Mouse (Mus musculus) c-Kit-negative CD71-positive TER-119-positive erythroid progenitor cells, embryonic 14.5 days (primary cell): ENCODE data around the gene Ppib.
A peak's percentile ranks its signal among the peaks of the same experiment; 100 is the strongest.

ENCODE experiments used
- DNase-seq: peaks from one replicate; pipeline ENCODE4 v3.0.0-alpha.2; 2013; ENCODE audit warnings: low read depth, low spot score

Ppib gene

DNA sequence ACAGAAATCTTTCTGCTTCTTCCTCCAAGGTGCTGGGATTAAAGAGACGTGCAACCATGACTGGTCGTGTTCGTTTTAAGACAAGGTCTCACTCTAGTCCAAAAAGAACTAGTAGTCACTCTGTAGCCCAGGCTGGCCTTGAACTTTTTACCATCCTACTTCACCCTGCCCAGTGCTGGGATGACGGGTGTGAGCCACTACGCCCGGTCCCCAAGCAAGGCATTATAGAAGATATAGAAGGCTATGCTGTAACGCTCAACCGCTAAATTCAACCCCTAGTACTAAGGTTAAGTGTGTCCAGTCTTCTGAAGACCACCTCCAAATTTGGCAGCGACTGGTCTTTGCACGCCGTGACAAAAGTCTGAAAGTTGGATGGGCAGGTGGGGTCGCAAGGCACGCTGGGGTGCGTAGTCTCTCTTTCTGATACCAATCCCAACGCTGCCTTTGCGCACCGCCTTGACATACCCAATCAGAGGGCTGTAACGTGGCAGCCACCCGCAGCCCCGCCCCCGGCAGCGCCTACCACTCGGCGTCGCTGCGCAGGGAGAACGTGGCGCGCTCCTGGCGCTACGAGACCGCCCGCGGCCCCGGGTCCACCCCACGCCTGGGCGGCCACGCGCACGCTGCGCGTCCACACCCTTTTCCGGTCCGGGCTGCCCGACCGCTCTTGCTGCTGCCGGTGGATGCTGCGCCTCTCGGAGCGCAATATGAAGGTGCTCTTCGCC is at the start of gene Ppib:
Gene Ppib (plus strand): TSS at position 640 of the 725 bp plus-strand sequence.
- DNase-seq = peak; percentile 93

GRCm38 (mm10) chr9:66020601-66021000 is 39.4 kb upstream of the Ppib start:
- no peak for DNase-seq

GRCm38 (mm10) chr9:66038082-66038481 is 21.9 kb upstream of the Ppib start:
- no peak for DNase-seq

DNA sequence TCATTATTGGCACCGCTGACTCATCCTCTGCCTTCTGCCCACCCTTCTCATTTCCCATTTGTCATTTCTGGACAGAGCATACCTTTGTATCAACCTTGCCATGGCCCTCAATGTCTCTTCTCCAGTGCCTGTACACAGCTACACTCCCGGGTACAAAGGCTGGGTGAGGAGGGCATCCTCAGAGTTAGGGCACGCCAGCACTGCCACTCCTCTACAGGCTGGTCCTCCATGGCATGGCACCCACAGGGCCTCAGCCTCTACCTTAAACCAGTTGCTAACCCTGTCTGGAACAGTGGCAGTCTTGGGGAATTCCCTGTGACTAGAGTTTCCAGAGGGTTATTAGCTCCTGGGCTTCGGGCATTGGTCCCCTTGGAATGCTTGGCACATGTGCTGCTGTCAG is 21.4 kb upstream of the Ppib start:
- no peak for DNase-seq

- no peak for DNase-seq
These were observed 20.7 kb upstream of the Ppib start for GRCm38 (mm10) chr9:66039290-66039689.

GRCm38 (mm10) chr9:66040801-66041200 is 19.2 kb upstream of the Ppib start:
- no peak for DNase-seq

DNA sequence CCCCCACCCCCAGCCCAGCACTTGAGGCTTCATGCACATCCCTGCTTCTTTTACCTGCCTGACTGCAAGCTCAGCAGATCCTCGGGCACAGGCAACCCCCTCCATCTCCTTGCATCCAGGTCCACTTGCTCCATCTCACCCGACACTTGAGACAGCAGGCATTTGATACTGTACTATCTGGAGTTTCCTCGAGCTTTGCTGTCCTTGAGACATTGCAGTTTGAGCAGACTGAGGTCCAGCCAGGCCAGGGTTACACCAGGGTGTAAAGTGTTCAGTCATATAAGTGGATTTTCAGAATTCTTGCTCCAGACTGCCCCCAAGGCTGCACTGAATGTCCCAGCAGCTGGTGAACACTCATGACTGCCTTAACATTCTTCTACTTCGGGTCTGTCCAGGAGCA is 17.7 kb upstream of the Ppib start:
- no peak for DNase-seq

GRCm38 (mm10) chr9:66043241-66043640 is 16.8 kb upstream of the Ppib start:
- DNase-seq = no peak

DNA sequence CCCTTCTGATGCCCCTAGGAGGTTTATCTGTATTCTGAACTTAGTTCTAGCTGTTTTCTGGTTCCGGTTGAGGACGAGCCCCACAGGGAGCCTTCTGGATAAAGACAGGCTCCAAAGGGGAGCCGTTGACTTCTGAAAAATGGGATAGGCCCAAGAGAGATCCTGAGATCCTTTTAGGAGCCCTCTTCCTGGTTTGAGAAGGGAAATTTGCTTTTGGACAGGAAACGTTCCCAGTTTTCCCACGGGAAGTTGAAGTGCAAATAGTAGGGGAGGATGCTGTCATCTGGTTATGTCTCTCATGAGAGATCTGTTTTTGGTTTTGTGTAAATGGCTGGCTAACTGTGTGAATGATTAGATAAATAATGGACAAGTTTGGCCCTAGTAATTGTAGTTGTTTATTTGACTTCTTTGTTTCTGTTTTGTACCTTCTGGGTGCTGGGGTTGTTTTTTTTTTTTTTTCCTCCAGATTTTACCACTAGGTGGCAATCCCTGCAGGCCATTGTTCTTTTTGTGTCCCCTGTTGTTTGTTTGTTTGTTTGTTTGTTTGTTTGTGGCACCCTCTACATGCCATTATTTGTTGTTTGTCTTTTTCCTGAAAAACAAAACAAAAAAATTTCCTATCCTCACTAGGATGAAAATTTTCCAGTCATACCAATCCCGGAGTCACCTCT is 10.0 kb upstream of the Ppib start:
- DNase-seq = no peak

DNA sequence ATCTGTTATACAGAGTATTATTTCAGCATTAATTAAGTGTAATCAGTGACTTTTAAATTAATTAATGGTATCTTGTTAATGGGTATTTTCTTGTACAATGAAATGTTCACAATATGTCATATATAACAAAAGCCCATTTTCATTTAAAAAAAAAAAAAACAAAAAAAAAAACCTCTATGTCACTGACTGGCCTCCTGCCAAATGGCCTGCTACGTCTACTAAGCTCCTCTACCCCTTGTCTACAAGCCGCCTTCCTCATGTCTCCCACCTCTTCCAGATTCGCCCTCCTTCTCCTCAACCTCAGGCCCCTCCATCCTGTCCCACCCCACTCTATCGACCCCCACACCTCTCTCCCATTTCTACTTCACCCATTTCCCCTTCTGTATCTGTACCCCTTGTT is 8.5 kb upstream of the Ppib start:
- no peak for DNase-seq

DNA sequence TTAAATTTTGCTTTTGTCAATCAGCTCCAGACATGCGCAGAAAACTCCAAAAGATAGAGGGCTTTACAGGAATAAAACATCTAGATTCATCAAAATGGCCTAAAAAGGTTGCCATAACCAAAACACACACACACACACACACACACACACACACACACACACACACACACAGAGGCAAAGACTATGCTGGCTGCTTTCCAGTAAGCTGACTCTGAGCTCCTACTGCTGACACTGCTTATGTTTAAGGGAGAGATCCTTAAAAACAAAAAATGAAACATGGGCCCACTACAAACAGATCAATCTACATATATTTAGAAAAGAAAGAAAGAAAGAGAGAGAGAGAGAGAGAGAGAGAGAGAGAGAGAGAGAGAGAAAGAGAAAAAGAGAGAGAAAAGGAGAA is 7.3 kb upstream of the Ppib start:
- DNase-seq = no peak

DNA sequence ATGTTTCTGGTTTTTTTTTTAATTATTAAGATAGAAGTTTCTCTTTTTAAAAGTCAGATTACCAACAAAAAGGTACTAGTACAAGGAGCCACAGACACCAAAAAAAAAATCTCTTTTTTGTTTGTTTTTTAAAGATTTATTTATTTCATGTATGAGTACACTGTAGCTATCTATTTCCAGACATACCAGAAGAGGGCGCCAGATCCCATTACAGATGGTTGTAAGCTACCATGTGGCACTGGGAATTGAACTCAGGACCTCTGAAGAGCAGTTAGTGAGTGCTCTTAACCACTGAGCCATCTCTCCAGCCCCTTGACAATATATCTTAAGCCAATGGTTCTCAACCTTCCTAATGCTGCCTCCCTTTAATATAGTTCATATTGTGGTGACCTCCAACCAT is 6.4 kb upstream of the Ppib start:
- no peak for DNase-seq

DNA sequence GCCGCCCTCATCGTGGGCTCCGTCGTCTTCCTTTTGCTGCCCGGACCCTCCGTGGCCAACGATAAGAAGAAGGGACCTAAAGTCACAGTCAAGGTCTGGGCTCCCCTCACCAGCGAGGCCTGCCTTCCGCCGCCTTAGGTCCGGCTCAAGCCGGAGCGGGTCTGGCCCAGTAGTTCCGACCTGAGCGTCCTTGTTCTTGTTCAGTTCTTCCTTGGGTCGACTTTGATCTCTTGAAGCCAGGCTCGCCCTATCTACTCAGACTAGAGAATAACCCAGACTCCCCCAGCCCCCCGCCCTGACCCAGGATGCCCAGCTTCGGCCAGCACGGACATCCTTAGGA is 256 bp downstream of the Ppib start:
- no peak for DNase-seq

GRCm38 (mm10) chr9:66060986-66061385 is 964 bp downstream of the Ppib start:
- DNase-seq = no peak

- no peak for DNase-seq
These were observed 1.6 kb downstream of the Ppib start for GRCm38 (mm10) chr9:66061656-66062055.

- DNase-seq = no peak
These were observed 3.4 kb downstream of the Ppib start for GRCm38 (mm10) chr9:66063446-66063845.

GRCm38 (mm10) chr9:66064316-66064715 is 4.3 kb downstream of the Ppib start:
- DNase-seq = no peak

- DNase-seq = no peak
These were observed 6.8 kb downstream of the Ppib start for GRCm38 (mm10) chr9:66066791-66067190.

GRCm38 (mm10) chr9:66067542-66067941 is 7.5 kb downstream of the Ppib start:
- no peak for DNase-seq

DNA sequence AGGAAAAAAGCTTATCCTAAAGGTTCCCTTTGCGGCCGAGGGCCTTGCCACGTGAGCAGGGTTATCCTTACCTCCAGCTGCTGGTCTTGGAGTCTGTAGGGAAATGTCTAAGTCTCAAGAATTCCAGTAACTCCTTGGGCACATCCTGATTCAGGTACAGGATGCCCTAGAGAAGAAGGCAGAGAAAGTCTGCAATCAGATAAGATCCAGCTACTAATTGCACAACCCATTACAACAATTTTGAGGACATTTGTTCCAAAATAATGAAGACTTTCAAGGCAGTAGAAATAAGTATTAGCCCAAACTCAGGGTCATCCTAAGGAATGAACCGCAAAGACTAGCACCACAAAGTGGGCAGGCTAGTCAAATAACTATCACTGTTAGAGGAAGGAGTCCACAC is 8.0 kb downstream of the Ppib start:
- DNase-seq = no peak

DNA sequence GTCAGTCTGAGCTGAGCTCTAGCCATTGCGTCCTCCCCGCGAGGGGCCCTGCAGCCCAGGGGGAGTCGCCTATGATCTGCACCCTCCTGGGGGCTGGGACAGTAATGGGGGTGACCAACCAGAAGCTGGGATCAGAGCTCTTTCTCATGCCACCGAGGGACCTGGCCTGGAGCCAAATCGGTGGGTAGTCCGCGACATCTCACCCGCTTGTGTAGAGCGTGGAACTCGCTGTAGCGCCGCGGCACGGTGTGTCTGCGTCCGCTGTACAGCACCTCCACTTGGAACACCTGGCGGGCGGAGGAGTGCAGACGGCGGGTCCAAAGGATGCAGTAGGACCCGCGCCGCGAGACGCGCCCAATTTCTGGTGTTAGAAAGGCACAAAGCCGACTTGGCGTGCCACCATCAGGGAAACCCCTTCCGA is 9.0 kb downstream of the Ppib start:
- no peak for DNase-seq

- peak; percentile 97 for DNase-seq
These were observed 9.6 kb downstream of the Ppib start, which contains the start of gene Snx22 for GRCm38 (mm10) chr9:66069583-66069982. Gene Snx22, minus strand, starts transcription at chr9:66069719.

DNA sequence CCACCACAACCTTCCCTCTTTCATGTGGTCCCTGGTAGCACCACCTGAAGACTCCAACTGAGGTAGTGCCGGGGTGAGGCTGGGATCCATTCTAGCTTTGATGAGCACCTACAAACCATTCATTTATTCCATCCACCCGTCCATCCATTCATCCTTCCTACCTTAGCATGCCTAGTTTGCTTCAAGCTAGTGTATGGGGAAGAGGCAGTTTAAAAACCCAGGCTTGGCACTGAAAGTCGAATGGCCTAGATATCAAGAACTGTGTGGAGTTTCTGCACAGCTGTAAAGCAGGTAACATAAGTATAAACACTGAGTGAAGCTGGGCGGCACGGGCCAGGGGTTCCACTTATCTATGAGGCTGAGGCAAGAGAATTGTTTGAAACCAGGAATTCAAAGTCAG is 10.1 kb downstream of the Ppib start:
- no peak for DNase-seq
